Mouse (Mus musculus) kidney, embryonic 14.5 days (tissue): ENCODE measurements around the gene Ski. TPM values are rescaled to one million over a fixed set of nuclear protein-coding genes. Genes with fewer than 3 reads are reported as not detected.

Experiments used
- ATAC-seq: fragments of 200-750 bp; cut with Nextera tagmentation; 2 replicates; pipeline ENCODE4 v1.8.0; 2017; ENCODE audit warnings: moderate number of reproducible peaks, mild to moderate bottlenecking, moderate TSS enrichment, moderate library complexity; ENCODE audit not compliant: low FRiP score, low TSS enrichment
- H3K27ac ChIP-seq: fragments of 300-500 bp; sonication (generic); 2 replicates; pipeline ENCODE4 v1.5.1; 2014; ENCODE audit warnings: low read depth, mild to moderate bottlenecking, low read length, moderate library complexity, mixed read lengths
- H3K27me3 ChIP-seq: fragments of 300-500 bp; sonication (generic); 2 replicates; pipeline ENCODE4 v1.6.1; 2014; ENCODE audit warnings: mild to moderate bottlenecking, low read length; ENCODE audit not compliant: control insufficient read depth, insufficient read depth
- H3K36me3 ChIP-seq: fragments of 300-500 bp; sonication (generic); 2 replicates; pipeline ENCODE4 v1.6.1; 2014; ENCODE audit warnings: low read length, mixed read lengths; ENCODE audit not compliant: control insufficient read depth, insufficient read depth
- H3K4me1 ChIP-seq: fragments of 300-500 bp; sonication (generic); 2 replicates; pipeline ENCODE4 v1.6.1; 2014; ENCODE audit warnings: low read length, mixed read lengths; ENCODE audit not compliant: control insufficient read depth, insufficient read depth
- H3K4me2 ChIP-seq: fragments of 300-500 bp; sonication (generic); replicated peaks from 2 replicates; pipeline ENCODE4 v1.6.1; 2014; ENCODE audit warnings: low read depth, mild to moderate bottlenecking, low read length
- H3K4me3 ChIP-seq: fragments of 300-500 bp; sonication (generic); 2 replicates; pipeline ENCODE4 v1.5.1; 2014; ENCODE audit warnings: mild to moderate bottlenecking, low read length
- H3K9ac ChIP-seq: fragments of 300-500 bp; sonication (generic); 2 replicates; pipeline ENCODE4 v1.6.1; 2014; ENCODE audit warnings: low read depth, mild to moderate bottlenecking, low read length, moderate library complexity
- H3K9me3 ChIP-seq: fragments of 300-500 bp; sonication (generic); 2 replicates; pipeline ENCODE4 v1.6.1; 2016; ENCODE audit warnings: low read length; ENCODE audit not compliant: control insufficient read depth
- WGBS: fragments of 180-500 bp; shearing (Covaris S2); extraction: QIAGEN DNeasy Blood & Tissue Kit; methylation state at CpG from one replicate; pipeline ENCODE4 v1.1.7; 2014; 5-methylcytosine and 5-hydroxymethylcytosine counted together
- polyA plus RNA-seq: library from polyadenylated mRNA; unstranded; fragments of >200 nt; fragmentation: Nextera tagmentation; extraction: Ambion mirVana; gene quantifications from 2 replicates; pipeline ENCODE4 v1.2.1, GENCODE M21; 2014

The Ski gene
- polyA plus RNA-seq, 1 experiment from 2014 or later: 24.5 TPM

DNA sequence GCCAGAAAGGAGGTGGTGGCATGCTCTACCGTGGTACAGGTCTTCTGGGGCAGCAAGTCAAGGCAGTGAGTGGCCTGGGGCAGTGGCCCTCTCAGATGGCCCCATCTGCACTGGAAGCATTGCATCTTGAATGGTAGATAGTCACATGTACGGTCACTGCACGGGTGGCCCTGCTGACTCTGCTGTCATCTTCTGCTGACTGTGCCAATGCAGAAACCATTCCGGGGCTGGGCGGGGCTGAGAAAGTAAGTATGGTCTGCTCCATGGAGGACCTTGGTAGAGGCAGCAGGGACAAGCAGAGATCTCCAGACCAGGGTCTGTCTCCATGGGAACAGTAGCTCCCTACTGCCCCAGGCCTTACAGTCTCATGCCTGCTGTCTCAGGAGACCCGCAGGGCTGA lies 101.2 kb downstream of the Ski start:
- Histone ChIP-seq H3K9ac (no peak overlapping the region), H3K27ac (peak overlapping the region; percentile 62; the same call in 1 of the 2 replicates), H3K9me3 (no peaks in the 10 kb centered on the region), H3K27me3 (no peaks in the 10 kb centered on the region), H3K4me1 (peaks cover 12% of the 10 kb centered on the region), H3K4me2 (no peak overlapping the region), H3K36me3 (no peaks in the 10 kb centered on the region), H3K4me3 (no peak overlapping the region)
- no peak for ATAC-seq
- WGBS: 81% methylated on average over 6 of the region's 6 CpGs

DNA sequence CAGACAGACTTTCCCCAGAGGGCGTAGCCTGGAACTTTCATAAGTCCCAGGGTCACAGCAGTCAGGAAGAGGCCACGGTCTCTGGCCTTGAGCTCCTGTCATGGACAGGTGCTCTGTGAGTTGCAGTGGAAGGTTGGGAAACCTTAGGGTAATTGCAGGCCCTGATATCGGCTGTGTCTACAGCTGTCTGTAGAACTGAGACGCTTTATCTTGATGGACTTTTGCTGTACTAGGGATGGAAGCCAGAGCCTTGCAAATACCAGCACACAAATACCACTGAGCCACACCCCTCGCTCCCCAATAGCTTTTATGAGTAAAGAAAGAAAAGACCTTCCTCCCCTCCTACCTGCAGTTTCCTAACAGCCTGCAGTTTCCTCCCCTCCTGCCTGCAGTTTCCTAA lies 101.8 kb downstream of the Ski start:
- ATAC-seq: no peak
- Histone ChIP-seq H3K36me3 (no peaks in the 10 kb centered on the region), H3K9me3 (no peaks in the 10 kb centered on the region), H3K27me3 (no peaks in the 10 kb centered on the region), H3K27ac (no peak overlapping the region), H3K4me3 (no peak overlapping the region), H3K4me1 (peaks cover 12% of the 10 kb centered on the region), H3K9ac (no peak overlapping the region), H3K4me2 (no peak overlapping the region)
- WGBS: 70% methylated on average over 5 of the region's 5 CpGs

DNA sequence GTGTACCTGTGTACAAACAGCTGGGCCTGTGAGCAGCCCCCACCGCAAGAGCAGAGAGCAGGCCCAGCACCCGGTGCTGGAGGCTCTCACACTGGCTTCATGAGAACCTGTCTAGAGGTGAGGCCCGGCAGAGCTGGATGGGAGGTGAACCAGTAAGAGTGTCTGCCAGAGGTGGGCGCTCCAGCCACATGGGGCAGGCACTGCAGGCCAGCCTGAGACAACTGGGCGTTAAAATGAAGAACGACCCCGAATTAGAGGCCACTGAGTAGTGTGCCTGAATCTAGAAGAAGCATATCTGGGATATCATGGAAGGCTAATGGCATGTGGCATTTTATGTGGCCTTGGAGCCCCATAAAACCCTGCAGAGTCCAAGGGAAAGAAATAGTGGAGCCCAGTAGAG lies 102.4 kb downstream of the Ski start:
- no peaks in the 10 kb centered on the region for H3K9me3 ChIP-seq

DNA sequence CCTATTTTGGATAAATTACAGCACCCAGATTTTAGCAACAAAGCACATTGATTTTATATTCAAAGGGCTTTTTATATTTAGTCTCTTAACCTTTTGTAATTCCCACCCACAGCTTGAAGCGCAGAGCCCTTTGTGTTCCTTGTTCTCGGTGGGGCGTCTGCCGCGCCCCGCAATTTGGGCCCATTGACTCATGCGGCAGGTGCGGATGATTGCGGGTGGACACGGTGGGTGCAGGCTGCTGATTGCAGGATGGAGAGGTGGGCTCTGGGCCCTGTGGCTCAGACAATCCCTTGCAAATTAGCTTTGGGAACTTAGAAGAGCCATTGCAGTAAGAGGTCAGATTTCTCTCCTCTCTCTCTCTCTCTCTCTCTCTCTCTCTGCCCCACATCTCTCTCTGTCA lies 104.1 kb downstream of the Ski start:
- peaks cover 12% of the 10 kb centered on the region for H3K4me1 ChIP-seq
- no peak for ATAC-seq

More for the DNA sequence above, 102.4 kb downstream of the Ski start:
- no peak for ATAC-seq
- H3K4me2 ChIP-seq: no peak overlapping the region
- H3K4me1 ChIP-seq: peaks cover 12% of the 10 kb centered on the region
- H3K27me3 ChIP-seq: no peaks in the 10 kb centered on the region
- 82% methylated on average over 7 of the region's 7 CpGs for WGBS
- no peaks in the 10 kb centered on the region for H3K36me3 ChIP-seq
- no peak overlapping the region for H3K4me3 ChIP-seq
- H3K27ac ChIP-seq: no peak overlapping the region
- H3K9ac ChIP-seq: no peak overlapping the region

DNA sequence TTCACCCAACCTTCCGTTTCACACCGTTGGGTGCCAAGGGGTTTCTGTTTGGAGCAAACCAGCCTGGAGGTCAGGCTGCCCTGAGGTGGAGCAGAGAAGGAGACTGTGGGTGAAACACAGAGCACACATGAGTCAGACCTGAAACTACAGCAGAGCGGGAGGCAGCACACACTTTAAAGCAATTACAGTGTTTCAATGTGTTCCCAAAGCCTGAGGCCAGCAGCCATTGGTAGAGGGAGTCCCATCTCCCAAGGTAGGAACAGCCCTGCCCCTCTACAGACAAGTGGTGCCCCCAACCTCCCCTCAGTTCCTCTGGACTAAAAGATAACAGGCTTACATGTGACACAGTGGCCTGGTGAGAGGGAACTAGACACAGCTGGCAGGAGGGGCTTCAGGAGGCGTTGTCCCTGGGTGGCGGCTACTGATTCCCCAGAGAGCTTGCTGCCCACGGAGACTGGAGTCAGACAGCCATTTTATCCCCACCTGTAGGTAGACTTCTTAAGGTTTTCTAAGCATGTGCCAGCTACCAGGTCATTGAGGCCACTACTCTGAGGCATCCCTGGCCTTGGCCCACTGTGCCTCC lies 104.9 kb downstream of the Ski start:
- no peak for ATAC-seq
- H3K4me1 ChIP-seq: peaks cover 7% of the 10 kb centered on the region
- H3K36me3 ChIP-seq: no peaks in the 10 kb centered on the region
- H3K27me3 ChIP-seq: no peaks in the 10 kb centered on the region
- no peaks in the 10 kb centered on the region for H3K9me3 ChIP-seq
- no peak overlapping the region for H3K27ac ChIP-seq
- no peak overlapping the region for H3K4me2 ChIP-seq
- WGBS: 78% methylated on average over 6 of the region's 6 CpGs
- no peak overlapping the region for H3K4me3 ChIP-seq
- no peak overlapping the region for H3K9ac ChIP-seq

More for the DNA sequence above, 104.1 kb downstream of the Ski start:
- H3K9me3 ChIP-seq: no peaks in the 10 kb centered on the region
- 71% methylated on average over 10 of the region's 10 CpGs for WGBS
- no peak overlapping the region for H3K4me3 ChIP-seq
- no peak overlapping the region for H3K9ac ChIP-seq
- no peak overlapping the region for H3K4me2 ChIP-seq
- no peaks in the 10 kb centered on the region for H3K27me3 ChIP-seq
- H3K27ac ChIP-seq: no peak overlapping the region
- H3K36me3 ChIP-seq: no peaks in the 10 kb centered on the region

DNA sequence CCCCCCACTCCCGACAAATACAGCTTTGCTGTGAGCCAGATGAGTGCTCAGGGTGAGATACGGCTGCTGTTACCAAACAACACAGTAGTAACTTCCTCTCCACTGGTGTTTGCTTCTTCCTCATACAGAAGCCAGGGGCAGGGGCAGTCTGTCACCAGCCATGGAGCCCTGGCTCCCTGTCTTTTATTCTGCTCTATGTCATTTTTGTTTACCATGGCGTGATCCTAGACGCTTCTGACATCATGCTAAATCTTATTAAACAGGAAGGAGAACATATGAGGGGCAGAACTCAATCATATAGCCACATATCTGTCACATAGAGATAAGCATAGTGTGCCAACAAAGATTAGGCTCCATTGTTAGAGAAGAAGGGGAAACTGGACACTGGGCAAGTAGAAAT lies 105.8 kb downstream of the Ski start:
- Histone ChIP-seq H3K27ac (no peak overlapping the region), H3K4me1 (no peaks in the 10 kb centered on the region), H3K4me3 (no peak overlapping the region), H3K4me2 (no peak overlapping the region), H3K9me3 (no peaks in the 10 kb centered on the region), H3K36me3 (no peaks in the 10 kb centered on the region), H3K9ac (no peak overlapping the region), H3K27me3 (no peaks in the 10 kb centered on the region)
- 72% methylated on average over 4 of the region's 4 CpGs for WGBS
- ATAC-seq: no peak

DNA sequence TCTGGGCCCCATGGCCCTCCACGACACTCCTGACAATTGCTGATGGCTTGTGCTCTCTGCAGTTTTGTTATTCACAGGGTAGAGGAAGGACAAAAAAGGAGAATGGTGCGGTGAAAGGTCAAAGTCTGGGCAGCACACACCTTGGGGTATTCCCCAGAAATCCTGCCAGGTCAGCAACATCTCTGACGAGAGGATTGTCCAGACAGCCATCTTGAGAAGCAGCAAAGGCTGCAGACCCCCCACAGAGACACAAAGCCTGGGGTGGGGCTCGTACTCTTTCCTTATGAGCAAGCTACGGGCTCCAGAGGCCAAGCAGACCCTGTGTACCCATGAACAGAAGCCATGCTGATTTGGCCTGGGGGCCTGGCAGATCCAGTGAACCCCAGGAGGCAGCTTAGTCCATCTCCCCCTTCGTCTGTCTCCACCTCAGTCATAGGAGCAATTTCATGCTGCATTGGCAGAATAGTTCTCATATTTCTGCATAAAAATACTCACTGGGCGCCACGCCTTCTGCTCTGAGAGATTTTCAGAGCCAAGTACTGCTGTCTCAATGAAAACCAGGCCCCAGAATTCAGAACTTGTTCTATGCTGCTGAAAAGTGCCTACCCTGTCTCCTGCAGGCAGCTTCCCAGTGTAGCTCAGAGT lies 108.5 kb downstream of the Ski start:
- H3K4me2 ChIP-seq: no peak overlapping the region
- H3K9ac ChIP-seq: no peak overlapping the region
- WGBS: 68% methylated on average over 8 of the region's 8 CpGs
- no peaks in the 10 kb centered on the region for H3K27me3 ChIP-seq
- no peaks in the 10 kb centered on the region for H3K36me3 ChIP-seq
- no peak overlapping the region for H3K27ac ChIP-seq
- H3K4me3 ChIP-seq: no peak overlapping the region
- H3K9me3 ChIP-seq: no peaks in the 10 kb centered on the region
- H3K4me1 ChIP-seq: 0 out of 2 replicates have a peak, but pooled peaks cover 4% of the 10 kb centered on the region
- ATAC-seq: no peak

DNA sequence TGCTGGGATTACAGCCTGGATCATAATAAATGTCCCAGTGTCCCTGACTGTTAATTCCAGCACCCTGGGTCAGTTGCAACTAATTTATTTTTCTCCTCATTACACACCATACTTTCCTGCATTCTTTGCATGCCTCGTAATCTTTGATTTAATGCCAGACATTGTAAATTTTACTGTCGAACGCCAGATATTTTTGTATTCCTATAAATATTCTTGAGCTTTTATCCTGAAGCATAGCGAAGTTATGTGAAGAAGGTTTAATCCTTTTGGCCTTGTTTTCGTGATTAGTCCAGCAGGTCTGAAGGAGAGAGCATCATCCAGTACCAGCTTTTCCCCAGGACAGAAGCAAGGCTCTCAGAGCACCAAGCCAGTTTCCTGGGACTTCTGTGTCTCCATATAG lies 112.9 kb downstream of the Ski start:
- no peak overlapping the region for H3K4me3 ChIP-seq
- no peak overlapping the region; the same call in 1 of the 2 replicates for H3K27ac ChIP-seq
- no peaks in the 10 kb centered on the region for H3K36me3 ChIP-seq
- no peak for ATAC-seq
- no peak overlapping the region for H3K9ac ChIP-seq
- H3K4me2 ChIP-seq: no peak overlapping the region
- H3K27me3 ChIP-seq: no peaks in the 10 kb centered on the region
- 55% methylated on average over 5 of the region's 5 CpGs for WGBS
- 0 out of 2 replicates have a peak, but pooled peaks cover 4% of the 10 kb centered on the region for H3K4me1 ChIP-seq
- H3K9me3 ChIP-seq: no peaks in the 10 kb centered on the region

DNA sequence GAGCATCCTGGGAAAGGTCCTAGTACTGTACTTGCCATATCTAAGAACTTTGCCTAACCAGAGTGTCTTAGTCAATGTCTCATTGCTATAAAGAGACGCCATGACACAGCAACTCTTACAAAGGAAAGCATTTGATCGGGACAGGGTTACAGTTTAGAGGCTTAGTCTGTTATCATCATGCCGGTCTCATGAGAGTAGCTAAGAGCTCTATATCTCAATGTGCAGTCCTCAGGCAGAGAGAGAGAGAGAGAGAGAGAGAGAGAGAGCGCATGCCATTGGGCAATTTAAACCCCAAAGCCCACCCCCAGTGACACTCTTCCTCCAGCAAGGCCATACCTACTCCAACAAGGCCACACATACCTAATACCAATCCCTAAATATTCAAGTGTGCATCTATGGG lies 114.5 kb downstream of the Ski start:
- Histone ChIP-seq H3K27ac (no peak overlapping the region), H3K36me3 (no peaks in the 10 kb centered on the region), H3K9ac (no peak overlapping the region), H3K4me2 (no peak overlapping the region), H3K4me3 (no peak overlapping the region), H3K4me1 (0 out of 2 replicates have a peak, but pooled peaks cover 4% of the 10 kb centered on the region), H3K27me3 (no peaks in the 10 kb centered on the region), H3K9me3 (no peaks in the 10 kb centered on the region)
- no peak for ATAC-seq
- WGBS: 94% methylated on average over 4 of the region's 4 CpGs
